Mouse (Mus musculus) myocyte (in vitro differentiated cells): ENCODE measurements around the gene Tnip1. TPM values are rescaled to one million over a fixed set of nuclear protein-coding genes. Genes with fewer than 3 reads are reported as not detected.

Source experiments
- H3K27me3 ChIP-seq: one replicate; pipeline ENCODE4 v1.6.1; 2011; ENCODE audit not compliant: control insufficient read depth, insufficient read depth, insufficient read length
- H3K36me3 ChIP-seq: one replicate; pipeline ENCODE4 v1.6.1; 2011; ENCODE audit not compliant: control insufficient read depth, insufficient read depth
- H3K4me2 ChIP-seq: one replicate; pipeline ENCODE4 v1.6.1; 2011; ENCODE audit warnings: low read depth, control low read depth
- H3K4me3 ChIP-seq: one replicate; pipeline ENCODE4 v1.5.1; 2011; ENCODE audit warnings: mild to moderate bottlenecking, control low read depth, moderate library complexity
- H3K79me2 ChIP-seq: one replicate; pipeline ENCODE4 v1.6.1; 2011; ENCODE audit not compliant: control insufficient read depth, insufficient read depth
- H3ac ChIP-seq: one replicate; pipeline ENCODE4 v1.6.1; 2011; ENCODE audit not compliant: control insufficient read depth, insufficient read length
- CEBPB ChIP-seq: IDR thresholded peaks from 2 replicates; pipeline ENCODE4 v1.6.1; 2011; ENCODE audit warnings: mild to moderate bottlenecking, moderate library complexity; ENCODE audit not compliant: poor library complexity, insufficient read depth, severe bottlenecking
- E2F4 ChIP-seq: IDR thresholded peaks from one replicate; pipeline ENCODE4 v1.6.1; 2011; ENCODE audit warnings: mild to moderate bottlenecking, control low read depth, moderate library complexity; ENCODE audit not compliant: insufficient read depth
- MAX ChIP-seq: IDR thresholded peaks from one replicate; pipeline ENCODE4 v1.6.1; 2011; ENCODE audit warnings: low read depth, mild to moderate bottlenecking, control low read depth
- MYOD1 ChIP-seq, 3 experiments: IDR thresholded peaks; one replicate each; pipeline ENCODE4 v1.6.1; 2011; ENCODE audit warnings: control low read depth in 2 of 3, low read depth in 2 of 3, mild to moderate bottlenecking in 2 of 3, moderate library complexity in 1 of 3; ENCODE audit not compliant: insufficient read length in 2 of 3, control insufficient read depth in 1 of 3
- MYOG ChIP-seq, 3 experiments: IDR thresholded peaks; one replicate each; pipeline ENCODE4 v1.6.1; 2011; ENCODE audit warnings: control low read depth in 2 of 3, low read depth in 2 of 3, mild to moderate bottlenecking in 2 of 3; ENCODE audit not compliant: insufficient read length in 2 of 3, control insufficient read depth in 1 of 3, insufficient read depth in 1 of 3
- POLR2A ChIP-seq: IDR thresholded peaks from one replicate; pipeline ENCODE4 v1.6.1; 2011; ENCODE audit warnings: low read depth, mild to moderate bottlenecking, control low read depth, moderate library complexity; ENCODE audit not compliant: insufficient read length
- POLR2AphosphoS2 ChIP-seq: IDR thresholded peaks from one replicate; pipeline ENCODE4 v1.6.1; 2011; ENCODE audit warnings: low read depth, control low read depth; ENCODE audit not compliant: insufficient read length
- REST ChIP-seq: IDR thresholded peaks from one replicate; pipeline ENCODE4 v1.6.1; 2011; ENCODE audit warnings: mild to moderate bottlenecking, control low read depth, moderate library complexity; ENCODE audit not compliant: insufficient read depth, insufficient read length
- SRF ChIP-seq: IDR thresholded peaks from one replicate; pipeline ENCODE4 v1.6.1; 2011; ENCODE audit warnings: low read depth; ENCODE audit not compliant: control insufficient read depth, insufficient read length
- TCF12 ChIP-seq: IDR thresholded peaks from one replicate; pipeline ENCODE4 v1.6.1; 2011; ENCODE audit warnings: mild to moderate bottlenecking, control low read depth; ENCODE audit not compliant: poor library complexity, insufficient read depth, severe bottlenecking
- TCF3 ChIP-seq: IDR thresholded peaks from one replicate; pipeline ENCODE4 v1.6.1; 2011; ENCODE audit warnings: low read depth, control low read depth; ENCODE audit not compliant: insufficient read length
- USF1 ChIP-seq: IDR thresholded peaks from one replicate; pipeline ENCODE4 v1.6.1; 2011; ENCODE audit warnings: low read depth, mild to moderate bottlenecking, control low read depth, moderate library complexity
- polyA plus RNA-seq: library from polyadenylated mRNA; unstranded; fragments of >200 nt; fragmentation: generic; extraction: Trizol; gene quantifications from one replicate; pipeline ENCODE4 v1.2.1, GENCODE M21; 2012; ENCODE audit warnings: missing spikeins

Tnip1 gene
- polyA plus RNA-seq, 1 experiment = 34.5 TPM

DNA sequence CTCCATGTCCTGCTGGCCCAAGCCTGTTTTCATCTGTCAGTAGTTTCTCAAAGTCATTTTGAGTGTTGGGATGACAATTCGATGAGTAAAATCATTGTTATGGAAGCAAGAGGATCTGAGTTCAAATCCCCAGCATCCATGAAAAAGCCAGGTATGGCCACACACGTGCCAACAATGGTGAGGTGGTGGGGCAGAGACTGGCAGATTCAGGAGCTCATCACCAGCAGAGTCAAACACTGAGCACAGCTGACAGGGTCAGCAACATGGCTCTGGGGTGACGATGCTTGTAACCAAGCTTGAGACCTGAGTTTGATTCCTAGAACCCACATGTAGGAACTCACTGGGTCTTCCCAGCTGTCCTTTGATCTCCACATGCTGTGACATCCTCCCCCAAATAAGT is 57.6 kb downstream of the Tnip1 start:
- no peak overlapping the region for H3ac ChIP-seq
- no peak overlapping the region for H3K4me3 ChIP-seq

DNA sequence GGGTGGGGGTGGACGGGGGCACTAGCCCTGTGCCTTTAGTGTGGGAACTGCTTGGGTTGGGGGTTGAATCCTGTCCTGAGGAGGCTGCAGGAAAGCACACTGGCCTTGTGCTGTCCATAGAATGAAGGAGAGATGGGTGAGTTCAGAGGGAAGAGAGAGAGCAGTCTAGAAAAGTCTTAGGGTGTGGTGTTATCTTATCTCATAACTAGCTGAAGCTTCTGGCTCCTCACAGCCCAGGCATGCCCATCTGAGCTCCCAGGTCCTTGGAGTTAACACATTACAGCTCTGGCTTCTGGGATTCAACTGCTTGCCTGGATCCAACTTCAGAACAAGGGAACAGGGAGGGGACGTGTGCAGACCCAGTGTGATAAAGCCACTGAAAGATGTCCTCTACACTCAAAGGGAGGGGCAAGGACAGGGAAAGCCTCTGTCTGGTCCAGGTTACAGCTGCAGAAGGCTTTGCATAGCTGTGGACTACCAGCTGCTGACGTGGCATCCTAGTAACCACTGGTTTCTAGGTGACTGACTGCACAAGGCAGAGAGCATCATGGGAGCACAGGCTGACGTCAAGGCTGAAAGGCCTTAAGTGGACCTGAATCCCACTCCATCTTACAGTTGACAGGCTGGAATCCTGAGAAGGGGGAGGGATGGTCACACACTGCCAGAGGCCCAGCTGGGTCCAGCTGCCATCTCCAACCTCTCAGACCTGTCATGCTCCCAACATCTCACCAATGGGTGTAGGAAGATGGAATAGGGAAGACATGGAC is 58.6 kb downstream of the Tnip1 start:
- no peaks in the 10 kb centered on the region for H3K27me3 ChIP-seq
- H3K4me3 ChIP-seq = no peak overlapping the region
- no peaks in the 10 kb centered on the region for H3K36me3 ChIP-seq
- H3K79me2 ChIP-seq = no peaks in the 10 kb centered on the region
- TF ChIP-seq CEBPB = no peak
- no peak for TF ChIP-seq MAX
- TF ChIP-seq POLR2AphosphoS2 = no peak
- TF ChIP-seq E2F4 = no peak
- TF ChIP-seq TCF3 = no peak
- TF ChIP-seq MYOD1 (IDR thresholded peaks at IDR 0.05; ENCODE audit: control insufficient read depth in 1 of 3, insufficient read length in 2 of 3, low read depth in 2 of 3) = peak in 1 of 3 experiments; percentile 22
- H3ac ChIP-seq = no peak overlapping the region
- no peak overlapping the region for H3K4me2 ChIP-seq

More for the DNA sequence above, 57.6 kb downstream of the Tnip1 start:
- Histone ChIP-seq H3K27me3 (no peaks in the 10 kb centered on the region), H3K4me2 (no peak overlapping the region), H3K79me2 (no peaks in the 10 kb centered on the region), H3K36me3 (no peaks in the 10 kb centered on the region)
- TF ChIP-seq REST (no peak), MYOG (IDR thresholded peaks at IDR 0.05; ENCODE audit: control insufficient read depth in 1 of 3, insufficient read depth in 1 of 3, insufficient read length in 2 of 3, low read depth in 2 of 3) (no peak), MYOD1 (IDR thresholded peaks at IDR 0.05; ENCODE audit: control insufficient read depth in 1 of 3, insufficient read length in 2 of 3, low read depth in 2 of 3) (no peak), CEBPB (no peak), POLR2A (no peak), MAX (no peak), E2F4 (no peak), POLR2AphosphoS2 (no peak), SRF (no peak), USF1 (no peak), TCF12 (no peak), TCF3 (no peak)

DNA sequence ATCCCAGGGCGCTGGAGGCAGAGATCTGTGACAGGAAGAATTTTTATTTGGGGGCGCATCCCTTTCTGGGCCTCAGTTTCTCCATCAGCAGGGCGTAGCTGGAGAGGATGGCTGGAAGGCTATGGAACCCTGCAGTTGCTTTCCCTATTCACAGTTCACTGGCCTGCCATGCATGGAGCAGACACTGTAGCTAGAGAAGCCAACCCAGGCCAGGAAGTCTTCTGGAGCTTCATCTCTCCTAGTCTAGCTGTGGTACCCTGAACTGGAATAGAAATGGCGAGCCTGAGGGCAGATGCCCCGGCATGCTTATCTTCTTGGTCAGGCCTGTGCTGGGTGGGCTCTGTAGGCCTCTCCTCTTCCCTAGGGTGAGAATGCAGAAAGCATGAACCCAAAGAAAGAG is 59.4 kb downstream of the Tnip1 start:
- Histone ChIP-seq H3K79me2 (no peaks in the 10 kb centered on the region), H3K4me3 (no peak overlapping the region), H3K36me3 (no peaks in the 10 kb centered on the region), H3K4me2 (no peak overlapping the region), H3K27me3 (no peaks in the 10 kb centered on the region), H3ac (no peak overlapping the region)
- no peak for TF ChIP-seq MYOD1 (IDR thresholded peaks at IDR 0.05; ENCODE audit: control insufficient read depth in 1 of 3, insufficient read length in 2 of 3, low read depth in 2 of 3)

DNA sequence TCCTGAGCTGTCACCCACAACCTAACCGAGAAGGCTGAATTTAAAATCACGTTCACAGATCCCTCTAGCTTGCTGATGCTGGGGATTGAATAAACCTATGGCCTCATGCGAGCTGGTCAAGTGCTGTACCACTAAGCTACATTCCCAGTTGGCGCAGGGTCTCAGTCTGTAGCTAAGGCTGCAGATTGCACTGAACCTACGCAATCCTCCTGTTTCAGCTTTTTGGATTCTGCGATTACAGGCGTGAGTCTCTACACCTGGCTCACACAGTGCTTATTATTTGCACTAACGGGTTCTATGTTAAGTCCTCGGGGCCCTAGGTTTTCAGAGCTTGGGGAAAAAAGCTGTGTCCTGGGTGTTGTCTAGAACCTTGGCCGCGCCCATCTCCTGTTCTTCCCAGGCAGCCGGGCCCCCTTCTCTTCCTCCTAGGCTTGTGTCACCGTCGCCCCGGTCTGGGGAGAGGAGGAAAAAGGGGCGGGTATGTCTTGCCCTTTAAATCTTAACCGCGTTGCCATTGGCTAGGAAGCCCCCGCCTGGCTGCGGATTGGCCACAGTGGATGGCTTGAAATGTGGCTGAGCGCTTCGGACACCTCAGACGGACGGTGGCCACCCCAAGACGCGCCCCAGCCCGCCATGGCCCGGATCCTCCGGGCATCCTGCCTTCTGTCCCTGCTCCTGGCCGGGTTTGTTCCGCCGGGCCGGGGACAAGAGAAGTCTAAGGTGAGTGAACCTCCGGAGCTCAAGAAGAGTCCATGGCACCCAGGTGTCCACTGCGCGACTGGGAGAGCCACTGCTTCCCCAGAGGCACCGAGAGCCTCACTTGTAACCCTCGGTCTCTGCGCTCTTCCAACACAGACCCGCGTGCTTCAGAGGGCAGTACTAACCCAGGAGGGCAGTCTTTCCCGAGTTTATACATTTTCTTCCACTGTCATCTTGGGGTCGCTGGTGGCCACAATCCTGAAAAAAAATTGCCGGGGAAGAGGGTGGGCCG is 60.1 kb downstream of the Tnip1 start, which contains the start of gene Gpx3:
TSS of gene Gpx3 (plus strand) at position 121 of the 991 bp plus-strand sequence.
- H3K79me2 ChIP-seq = no peaks in the 10 kb centered on the region
- no peak within 1 kb of the TSS for H3K4me2 ChIP-seq
- H3ac ChIP-seq = no peak within 1 kb of the TSS
- TF ChIP-seq REST (no peak), USF1 (no peak), MYOG (IDR thresholded peaks at IDR 0.05; ENCODE audit: control insufficient read depth in 1 of 3, insufficient read depth in 1 of 3, insufficient read length in 2 of 3, low read depth in 2 of 3) (no peak), SRF (no peak)
- H3K27me3 ChIP-seq = no peaks in the 10 kb centered on the region
- no peak within 1 kb of the TSS for H3K4me3 ChIP-seq
- no peaks in the 10 kb centered on the region for H3K36me3 ChIP-seq

DNA sequence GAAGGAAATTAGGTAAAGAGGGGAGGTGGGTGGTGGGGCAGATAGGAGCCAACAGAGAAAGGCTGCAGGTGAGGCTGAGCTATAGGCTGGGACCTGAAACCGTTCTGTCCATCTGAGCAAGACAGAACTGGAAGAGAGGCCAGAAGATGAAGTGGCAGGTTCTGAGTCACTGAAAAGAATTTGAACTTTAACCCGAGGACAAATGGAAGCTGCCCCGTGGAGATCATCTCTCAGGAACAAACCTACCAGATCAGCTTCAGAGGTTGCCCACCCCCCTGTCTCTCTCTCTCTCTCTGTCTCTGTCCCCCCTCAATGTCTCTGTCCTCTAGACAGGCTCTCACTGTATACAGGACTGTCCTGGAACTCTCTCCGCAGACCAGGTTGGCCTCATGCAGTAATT is 63.1 kb downstream of the Tnip1 start:
- H3K36me3 ChIP-seq = no peaks in the 10 kb centered on the region
- TF ChIP-seq MAX (no peak), POLR2A (no peak), MYOD1 (IDR thresholded peaks at IDR 0.05; ENCODE audit: control insufficient read depth in 1 of 3, insufficient read length in 2 of 3, low read depth in 2 of 3) (no peak), REST (no peak), CEBPB (no peak), TCF3 (no peak), E2F4 (no peak), MYOG (IDR thresholded peaks at IDR 0.05; ENCODE audit: control insufficient read depth in 1 of 3, insufficient read depth in 1 of 3, insufficient read length in 2 of 3, low read depth in 2 of 3) (no peak), TCF12 (no peak), POLR2AphosphoS2 (no peak), USF1 (no peak), SRF (no peak)
- H3K27me3 ChIP-seq = no peaks in the 10 kb centered on the region
- H3K79me2 ChIP-seq = no peaks in the 10 kb centered on the region
- no peak overlapping the region for H3K4me2 ChIP-seq
- H3K4me3 ChIP-seq = no peak overlapping the region
- no peak overlapping the region for H3ac ChIP-seq
